Mouse (Mus musculus) testis, adult 2 months (tissue): ENCODE measurements around the gene Adam4.

Experiments used
- CTCF ChIP-seq: fragments of 200-500 bp; IDR thresholded peaks from 2 replicates; pipeline ENCODE4 v1.5.1; 2012; ENCODE audit warnings: low read depth, mild to moderate bottlenecking, inconsistent platforms, low read length, moderate library complexity; ENCODE audit not compliant: control insufficient read depth, insufficient read depth, insufficient replicate concordance
- POLR2A ChIP-seq: fragments of 200-500 bp; IDR thresholded peaks from 2 replicates; pipeline ENCODE4 v1.6.1; 2012; ENCODE audit warnings: low read depth, mild to moderate bottlenecking, inconsistent platforms, low read length, moderate library complexity; ENCODE audit not compliant: control insufficient read depth

- TF ChIP-seq CTCF (no peak), POLR2A (no peak)
Observed at GRCm38 (mm10) chr12:81408966-81409365, 12.8 kb downstream of the Adam4 start.
